Mouse (Mus musculus): ENCODE data around the gene Mael. TPM values are rescaled to one million over a fixed set of nuclear protein-coding genes. Genes with fewer than 3 reads are reported as not detected.

Gene Mael
- polyA plus RNA-seq, 1 experiment from 2014 or later: not detected

DNA sequence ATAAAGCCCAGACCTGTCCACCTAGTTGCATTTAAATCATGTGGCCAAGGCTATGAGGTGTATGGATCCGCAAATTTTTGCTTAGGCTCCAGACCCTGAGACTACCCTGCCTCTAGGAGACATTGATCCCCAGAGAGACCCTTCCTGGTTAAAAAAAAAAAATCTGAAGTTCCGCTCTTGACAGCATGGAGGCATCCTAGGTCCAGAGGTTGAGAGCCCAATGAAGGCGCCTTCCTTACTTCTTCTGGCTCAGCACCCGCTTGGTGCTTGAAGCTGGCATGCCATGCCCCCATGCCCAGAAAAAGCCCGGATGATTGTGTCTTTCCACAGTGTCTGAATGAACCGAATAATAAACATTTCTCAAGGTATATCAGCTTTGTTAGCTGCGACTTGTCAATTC lies 57.0 kb downstream of the Mael start:
- WGBS: 81% methylated on average over 7 of the region's 7 CpGs
- no peaks in the 10 kb centered on the region for H3K36me3 ChIP-seq (ENCODE audit: control insufficient read depth, insufficient read depth, low read length)
- no peak overlapping the region for H3K4me2 ChIP-seq (ENCODE audit: low read length)
- H3K9ac ChIP-seq (ENCODE audit: low read length): no peak overlapping the region
- peaks cover 4 to 8% of the 10 kb centered on the region in 2 experiments; a peak in 3 of 4 replicates for H3K4me1 ChIP-seq (ENCODE audit: control insufficient read depth in 2 of 2, insufficient read depth in 2 of 2, low read length in 2 of 2)
- no peaks in the 10 kb centered on the region for H3K27me3 ChIP-seq (ENCODE audit: control insufficient read depth, insufficient read depth, low read length)
- no peak overlapping the region for H3K27ac ChIP-seq (replicated peaks in 1 of 2; ENCODE audit: control insufficient read depth in 1 of 2, insufficient read depth in 1 of 2, low read depth in 2 of 2, low read length in 2 of 2)
- no peak overlapping the region for H3K4me3 ChIP-seq (ENCODE audit: control insufficient read depth in 1 of 2, insufficient read depth in 1 of 2, low read depth in 1 of 2, low read length in 2 of 2)
- H3K9me3 ChIP-seq (ENCODE audit: control insufficient read depth, low read length): no peaks in the 10 kb centered on the region
- no peak for ATAC-seq (ENCODE audit: insufficient number of reproducible peaks, insufficient read depth, low FRiP score, low read depth)

- WGBS: 71% methylated on average over 9 of the region's 9 CpGs
- H3K4me3 ChIP-seq (ENCODE audit: control insufficient read depth in 1 of 2, insufficient read depth in 1 of 2, low read depth in 1 of 2, low read length in 2 of 2): no peak overlapping the region
- ATAC-seq (ENCODE audit: insufficient number of reproducible peaks, insufficient read depth, low FRiP score, low read depth): no peak
- no peak overlapping the region for H3K4me2 ChIP-seq (ENCODE audit: low read length)
- no peak overlapping the region for H3K27ac ChIP-seq (replicated peaks in 1 of 2; ENCODE audit: control insufficient read depth in 1 of 2, insufficient read depth in 1 of 2, low read depth in 2 of 2, low read length in 2 of 2)
- no peaks in the 10 kb centered on the region for H3K9me3 ChIP-seq (ENCODE audit: control insufficient read depth, low read length)
- H3K36me3 ChIP-seq (ENCODE audit: control insufficient read depth, insufficient read depth, low read length): no peaks in the 10 kb centered on the region
- no peaks in the 10 kb centered on the region for H3K4me1 ChIP-seq (ENCODE audit: control insufficient read depth in 2 of 2, insufficient read depth in 2 of 2, low read length in 2 of 2)
- H3K27me3 ChIP-seq (ENCODE audit: control insufficient read depth, insufficient read depth, low read length): no peaks in the 10 kb centered on the region
- H3K9ac ChIP-seq (ENCODE audit: low read length): no peak overlapping the region
These were observed 64.9 kb downstream of the Mael start for GRCm38 (mm10) chr1:166173621-166174020.

- Histone ChIP-seq H3K9ac (ENCODE audit: low read length) (no peak overlapping the region), H3K4me2 (ENCODE audit: low read length) (no peak overlapping the region), H3K27me3 (ENCODE audit: control insufficient read depth, insufficient read depth, low read length) (no peaks in the 10 kb centered on the region), H3K9me3 (ENCODE audit: control insufficient read depth, low read length) (no peaks in the 10 kb centered on the region), H3K27ac (replicated peaks in 1 of 2; ENCODE audit: control insufficient read depth in 1 of 2, insufficient read depth in 1 of 2, low read depth in 2 of 2, low read length in 2 of 2) (no peak overlapping the region), H3K4me3 (ENCODE audit: control insufficient read depth in 1 of 2, insufficient read depth in 1 of 2, low read depth in 1 of 2, low read length in 2 of 2) (no peak overlapping the region), H3K4me1 (ENCODE audit: control insufficient read depth in 2 of 2, insufficient read depth in 2 of 2, low read length in 2 of 2) (no peaks in the 10 kb centered on the region), H3K36me3 (ENCODE audit: control insufficient read depth, insufficient read depth, low read length) (no peaks in the 10 kb centered on the region)
- ATAC-seq (ENCODE audit: insufficient number of reproducible peaks, insufficient read depth, low FRiP score, low read depth): no peak
- WGBS: 82% methylated on average over 3 of the region's 3 CpGs
These were observed 65.6 kb downstream of the Mael start for GRCm38 (mm10) chr1:166172992-166173391.

DNA sequence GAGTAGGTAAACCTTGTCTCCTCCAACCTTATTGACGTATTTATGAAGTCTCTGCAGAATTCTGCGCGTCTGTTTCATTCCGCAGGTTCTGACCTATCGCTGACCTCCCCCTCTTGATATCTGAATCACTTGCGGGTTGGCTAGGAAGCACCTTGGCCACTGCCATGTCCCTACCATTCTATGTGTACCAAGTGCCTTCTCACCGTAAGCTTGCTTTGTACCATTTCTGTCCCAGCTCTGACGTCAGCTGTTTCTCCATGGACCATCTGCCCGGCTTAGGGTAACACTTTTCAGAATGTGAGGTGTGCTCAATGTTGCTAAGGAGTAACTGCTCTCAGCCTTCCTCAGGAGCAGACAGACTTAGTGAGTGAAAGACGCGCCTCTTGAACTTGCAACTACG lies 67.7 kb downstream of the Mael start:
- ATAC-seq (ENCODE audit: insufficient number of reproducible peaks, insufficient read depth, low FRiP score, low read depth): no peak

DNA sequence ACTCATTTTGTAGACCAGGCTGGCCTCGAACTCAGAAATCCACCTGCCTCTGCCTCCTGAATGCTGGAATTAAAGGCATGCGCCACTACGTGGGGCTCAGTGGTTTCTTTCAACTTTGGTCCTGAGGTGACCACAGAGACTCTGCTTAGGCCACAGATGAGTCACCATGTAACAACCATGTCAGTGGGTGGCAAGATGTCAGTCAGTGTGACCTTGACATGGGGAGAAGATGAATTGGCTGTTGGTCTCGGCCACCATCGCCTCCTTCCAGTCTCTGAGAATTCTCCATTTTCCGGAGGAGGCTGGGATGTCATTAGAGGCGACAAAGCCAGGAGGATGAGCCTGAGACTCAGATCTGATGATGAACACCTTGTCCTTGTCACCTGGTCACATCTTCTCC lies 68.8 kb downstream of the Mael start:
- H3K9me3 ChIP-seq (ENCODE audit: control insufficient read depth, low read length): no peaks in the 10 kb centered on the region
- H3K27ac ChIP-seq (replicated peaks in 1 of 2; ENCODE audit: control insufficient read depth in 1 of 2, insufficient read depth in 1 of 2, low read depth in 2 of 2, low read length in 2 of 2): no peak overlapping the region
- no peak overlapping the region for H3K9ac ChIP-seq (ENCODE audit: low read length)
- no peak overlapping the region for H3K4me2 ChIP-seq (ENCODE audit: low read length)
- WGBS: 83% methylated on average over 7 of the region's 7 CpGs
- H3K4me1 ChIP-seq (ENCODE audit: control insufficient read depth in 2 of 2, insufficient read depth in 2 of 2, low read length in 2 of 2): no peaks in the 10 kb centered on the region
- no peaks in the 10 kb centered on the region for H3K27me3 ChIP-seq (ENCODE audit: control insufficient read depth, insufficient read depth, low read length)
- ATAC-seq (ENCODE audit: insufficient number of reproducible peaks, insufficient read depth, low FRiP score, low read depth): no peak
- H3K4me3 ChIP-seq (ENCODE audit: control insufficient read depth in 1 of 2, insufficient read depth in 1 of 2, low read depth in 1 of 2, low read length in 2 of 2): no peak overlapping the region
- H3K36me3 ChIP-seq (ENCODE audit: control insufficient read depth, insufficient read depth, low read length): no peaks in the 10 kb centered on the region

More for the DNA sequence above, 67.7 kb downstream of the Mael start:
- 87% methylated on average over 12 of the region's 12 CpGs for WGBS
- Histone ChIP-seq H3K27ac (replicated peaks in 1 of 2; ENCODE audit: control insufficient read depth in 1 of 2, insufficient read depth in 1 of 2, low read depth in 2 of 2, low read length in 2 of 2) (no peak overlapping the region), H3K4me3 (ENCODE audit: control insufficient read depth in 1 of 2, insufficient read depth in 1 of 2, low read depth in 1 of 2, low read length in 2 of 2) (no peak overlapping the region), H3K4me2 (ENCODE audit: low read length) (no peak overlapping the region), H3K4me1 (ENCODE audit: control insufficient read depth in 2 of 2, insufficient read depth in 2 of 2, low read length in 2 of 2) (no peaks in the 10 kb centered on the region), H3K27me3 (ENCODE audit: control insufficient read depth, insufficient read depth, low read length) (no peaks in the 10 kb centered on the region), H3K9ac (ENCODE audit: low read length) (no peak overlapping the region), H3K36me3 (ENCODE audit: control insufficient read depth, insufficient read depth, low read length) (no peaks in the 10 kb centered on the region), H3K9me3 (ENCODE audit: control insufficient read depth, low read length) (no peaks in the 10 kb centered on the region)

GRCm38 (mm10) chr1:166168017-166168416 lies 70.5 kb downstream of the Mael start:
- ATAC-seq (ENCODE audit: insufficient number of reproducible peaks, insufficient read depth, low FRiP score, low read depth): no peak
- no peak overlapping the region for H3K27ac ChIP-seq (replicated peaks in 1 of 2; ENCODE audit: control insufficient read depth in 1 of 2, insufficient read depth in 1 of 2, low read depth in 2 of 2, low read length in 2 of 2)
- 92% methylated on average over 7 of the region's 7 CpGs for WGBS

GRCm38 (mm10) chr1:166167405-166167804 lies 71.1 kb downstream of the Mael start:
- H3K27ac ChIP-seq (replicated peaks in 1 of 2; ENCODE audit: control insufficient read depth in 1 of 2, insufficient read depth in 1 of 2, low read depth in 2 of 2, low read length in 2 of 2): no peak overlapping the region
- no peaks in the 10 kb centered on the region for H3K4me1 ChIP-seq (ENCODE audit: control insufficient read depth in 2 of 2, insufficient read depth in 2 of 2, low read length in 2 of 2)

More at GRCm38 (mm10) chr1:166168017-166168416, 70.5 kb downstream of the Mael start:
- no peaks in the 10 kb centered on the region for H3K36me3 ChIP-seq (ENCODE audit: control insufficient read depth, insufficient read depth, low read length)
- H3K9ac ChIP-seq (ENCODE audit: low read length): no peak overlapping the region
- H3K4me3 ChIP-seq (ENCODE audit: control insufficient read depth in 1 of 2, insufficient read depth in 1 of 2, low read depth in 1 of 2, low read length in 2 of 2): no peak overlapping the region
- H3K9me3 ChIP-seq (ENCODE audit: control insufficient read depth, low read length): no peaks in the 10 kb centered on the region
- H3K27me3 ChIP-seq (ENCODE audit: control insufficient read depth, insufficient read depth, low read length): no peaks in the 10 kb centered on the region
- H3K4me2 ChIP-seq (ENCODE audit: low read length): no peak overlapping the region
- H3K4me1 ChIP-seq (ENCODE audit: control insufficient read depth in 2 of 2, insufficient read depth in 2 of 2, low read length in 2 of 2): no peaks in the 10 kb centered on the region

DNA sequence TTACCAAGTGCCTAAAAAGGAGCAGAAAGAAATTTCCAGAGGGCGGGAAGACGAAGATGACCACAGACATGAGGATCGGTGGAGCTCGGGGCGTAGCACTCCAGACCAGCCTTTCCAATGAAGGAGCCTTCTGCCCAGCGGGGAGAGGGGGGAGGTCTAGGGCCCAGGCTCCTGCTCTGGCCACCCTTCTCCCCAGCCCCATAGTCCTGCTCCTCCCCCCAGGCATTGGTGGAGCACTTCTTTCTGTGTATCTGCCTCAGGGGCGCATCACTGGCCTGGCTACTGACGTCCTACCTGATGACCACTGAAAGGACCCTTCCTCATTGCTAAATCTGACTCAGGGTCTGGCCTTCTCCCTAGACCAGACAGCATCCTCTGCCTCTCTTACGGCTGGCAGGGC lies 73.4 kb downstream of the Mael start:
- Histone ChIP-seq H3K4me1 (ENCODE audit: control insufficient read depth in 2 of 2, insufficient read depth in 2 of 2, low read length in 2 of 2) (no peaks in the 10 kb centered on the region), H3K36me3 (ENCODE audit: control insufficient read depth, insufficient read depth, low read length) (no peaks in the 10 kb centered on the region), H3K4me3 (ENCODE audit: control insufficient read depth in 1 of 2, insufficient read depth in 1 of 2, low read depth in 1 of 2, low read length in 2 of 2) (no peak overlapping the region), H3K27me3 (ENCODE audit: control insufficient read depth, insufficient read depth, low read length) (0 out of 2 replicates have a peak, but pooled peaks cover 3% of the 10 kb centered on the region), H3K9ac (ENCODE audit: low read length) (no peak overlapping the region), H3K27ac (replicated peaks in 1 of 2; ENCODE audit: control insufficient read depth in 1 of 2, insufficient read depth in 1 of 2, low read depth in 2 of 2, low read length in 2 of 2) (no peak overlapping the region), H3K4me2 (ENCODE audit: low read length) (no peak overlapping the region), H3K9me3 (ENCODE audit: control insufficient read depth, low read length) (no peaks in the 10 kb centered on the region)
- 92% methylated on average over 9 of the region's 9 CpGs for WGBS
- no peak for ATAC-seq (ENCODE audit: insufficient number of reproducible peaks, insufficient read depth, low FRiP score, low read depth)

More at GRCm38 (mm10) chr1:166167405-166167804, 71.1 kb downstream of the Mael start:
- Histone ChIP-seq H3K4me2 (ENCODE audit: low read length) (no peak overlapping the region), H3K36me3 (ENCODE audit: control insufficient read depth, insufficient read depth, low read length) (no peaks in the 10 kb centered on the region), H3K9ac (ENCODE audit: low read length) (no peak overlapping the region), H3K9me3 (ENCODE audit: control insufficient read depth, low read length) (no peaks in the 10 kb centered on the region), H3K27me3 (ENCODE audit: control insufficient read depth, insufficient read depth, low read length) (no peaks in the 10 kb centered on the region), H3K4me3 (ENCODE audit: control insufficient read depth in 1 of 2, insufficient read depth in 1 of 2, low read depth in 1 of 2, low read length in 2 of 2) (no peak overlapping the region)
- ATAC-seq (ENCODE audit: insufficient number of reproducible peaks, insufficient read depth, low FRiP score, low read depth): no peak
- 75% methylated on average over 4 of the region's 4 CpGs for WGBS

Data from heart, embryonic 14.5 days (tissue).